Mouse (Mus musculus) MEL (cell line): ENCODE measurements around the gene Xlr. TPM values are rescaled to one million over a fixed set of nuclear protein-coding genes. Genes with fewer than 3 reads are reported as not detected.
"Not testable (repeated sequence)": the region's sequence is repeated elsewhere in the genome, so short reads cannot be mapped to it uniquely, and the experiment has no call there.

Experiments used
- DNase-seq: peaks from one replicate; pipeline ENCODE4 v3.0.0; 2011; ENCODE audit warnings: low read depth, low spot score
- H3K27ac ChIP-seq: 2 replicates; pipeline ENCODE4 v1.5.1; 2012; ENCODE audit warnings: low read depth, mild to moderate bottlenecking, control low read depth, low read length, moderate library complexity; ENCODE audit not compliant: control insufficient read depth
- H3K27me3 ChIP-seq, 2 experiments: fragments of 150-350 bp in 1 of 2; sonication (generic) in 1 of 2; 2 replicates each; pipeline ENCODE4 v1.6.1; 2012; ENCODE audit warnings: low read length in 2 of 2, mild to moderate bottlenecking in 2 of 2, improper control_type of control experiment in 1 of 2, moderate library complexity in 1 of 2; ENCODE audit not compliant: insufficient read depth in 2 of 2, control insufficient read depth in 1 of 2
- H3K36me3 ChIP-seq, 2 experiments: 2 replicates each; pipeline ENCODE4 v1.6.1; 2012 to 2014; ENCODE audit warnings: low read length in 2 of 2, improper control_type of control experiment in 1 of 2, inconsistent platforms in 1 of 2, mild to moderate bottlenecking in 1 of 2; ENCODE audit not compliant: insufficient read depth in 2 of 2, control insufficient read depth in 1 of 2
- H3K4me1 ChIP-seq, 2 experiments: fragments of 150-350 bp in 1 of 2; sonication (generic) in 1 of 2; 2 replicates each; pipeline ENCODE4 v1.6.1; 2012; ENCODE audit warnings: low read length in 2 of 2, improper control_type of control experiment in 1 of 2, mild to moderate bottlenecking in 1 of 2; ENCODE audit not compliant: insufficient read depth in 2 of 2, control insufficient read depth in 1 of 2
- H3K4me3 ChIP-seq, 2 experiments: fragments of 150-350 bp in 1 of 2; sonication (generic) in 1 of 2; 2 replicates each; pipeline ENCODE4 v1.5.1; 2012; ENCODE audit warnings: low read depth in 2 of 2, low read length in 2 of 2, mild to moderate bottlenecking in 2 of 2, moderate library complexity in 2 of 2, control low read depth in 1 of 2, improper control_type of control experiment in 1 of 2; ENCODE audit not compliant: control insufficient read depth in 1 of 2, insufficient read depth in 1 of 2
- H3K79me2 ChIP-seq: 2 replicates; pipeline ENCODE4 v1.6.1; 2012; ENCODE audit warnings: mild to moderate bottlenecking, low read length, moderate library complexity; ENCODE audit not compliant: control insufficient read depth, poor library complexity, insufficient read depth
- H3K9ac ChIP-seq: 2 replicates; pipeline ENCODE4 v1.6.1; 2012; ENCODE audit warnings: low read depth, mild to moderate bottlenecking, control low read depth, low read length, moderate library complexity; ENCODE audit not compliant: control insufficient read depth, poor library complexity, severe bottlenecking
- H3K9me3 ChIP-seq: fragments of 150-350 bp; sonication (generic); replicated peaks from 2 replicates; pipeline ENCODE4 v1.6.1; 2012; ENCODE audit warnings: mild to moderate bottlenecking, low read length, improper control_type of control experiment, moderate library complexity; ENCODE audit not compliant: insufficient read depth
- CHD1 ChIP-seq: IDR thresholded peaks from 2 replicates; pipeline ENCODE4 v1.6.1; 2012; ENCODE audit warnings: low read depth, mild to moderate bottlenecking, inconsistent platforms, low read length, improper control_type of control experiment
- CHD2 ChIP-seq: IDR thresholded peaks from 2 replicates; pipeline ENCODE4 v1.6.1; 2011; ENCODE audit warnings: low read length, improper control_type of control experiment
- CTCF ChIP-seq, 3 experiments: IDR thresholded peaks in 2 of 3; conservative IDR thresholded peaks in 1 of 3; 2 replicates each; pipeline ENCODE4 v1.5.1; 2011 to 2012; ENCODE audit warnings: low read length in 3 of 3, low read depth in 2 of 3, mild to moderate bottlenecking in 2 of 3, improper control_type of control experiment in 1 of 3, inconsistent platforms in 1 of 3, mixed read lengths in 1 of 3, moderate library complexity in 1 of 3; ENCODE audit not compliant: control insufficient read depth in 1 of 3, insufficient read depth in 1 of 3, poor library complexity in 1 of 3, severe bottlenecking in 1 of 3
- E2F4 ChIP-seq: IDR thresholded peaks from 2 replicates; pipeline ENCODE4 v1.6.1; 2011; ENCODE audit warnings: low read depth, low read length, improper control_type of control experiment, borderline replicate concordance
- ETS1 ChIP-seq: IDR thresholded peaks from 2 replicates; pipeline ENCODE4 v1.6.1; 2012; ENCODE audit warnings: low read depth, mild to moderate bottlenecking, inconsistent platforms, low read length, improper control_type of control experiment, moderate library complexity
- GATA1 ChIP-seq: IDR thresholded peaks from 2 replicates; pipeline ENCODE4 v1.6.1; 2011; ENCODE audit warnings: low read depth, low read length, improper control_type of control experiment
- HCFC1 ChIP-seq: IDR thresholded peaks from 2 replicates; pipeline ENCODE4 v1.6.1; 2012; ENCODE audit warnings: low read depth, mild to moderate bottlenecking, inconsistent platforms, low read length, improper control_type of control experiment, moderate library complexity
- KAT2A ChIP-seq: conservative IDR thresholded peaks from 2 replicates; pipeline ENCODE4 v1.6.1; 2012; ENCODE audit warnings: low read depth, low read length, improper control_type of control experiment, inconsistent platforms
- MAFK ChIP-seq: IDR thresholded peaks from 2 replicates; pipeline ENCODE4 v1.6.1; 2011; ENCODE audit warnings: low read depth, mild to moderate bottlenecking, low read length, improper control_type of control experiment, borderline replicate concordance
- MAX ChIP-seq: IDR thresholded peaks from 2 replicates; pipeline ENCODE4 v1.6.1; 2011; ENCODE audit warnings: low read length, improper control_type of control experiment
- MXI1 ChIP-seq: IDR thresholded peaks from 2 replicates; pipeline ENCODE4 v1.6.1; 2011; ENCODE audit warnings: mild to moderate bottlenecking, low read depth, low read length, improper control_type of control experiment
- NELFE ChIP-seq: IDR thresholded peaks from 2 replicates; pipeline ENCODE4 v1.6.1; 2011; ENCODE audit warnings: low read depth, low read length, improper control_type of control experiment
- NRF1 ChIP-seq: IDR thresholded peaks from 2 replicates; pipeline ENCODE4 v1.6.1; 2014; ENCODE audit warnings: low read depth, mild to moderate bottlenecking, inconsistent platforms, low read length, improper control_type of control experiment, moderate library complexity; ENCODE audit not compliant: poor library complexity, insufficient read depth, severe bottlenecking
- POLR2A ChIP-seq, 2 experiments: IDR thresholded peaks; 2 replicates each; pipeline ENCODE4 v1.6.1; 2011 to 2012; ENCODE audit warnings: low read length in 2 of 2, mild to moderate bottlenecking in 2 of 2, control low read depth in 1 of 2, improper control_type of control experiment in 1 of 2, low read depth in 1 of 2, moderate library complexity in 1 of 2; ENCODE audit not compliant: control insufficient read depth in 1 of 2, insufficient read depth in 1 of 2, poor library complexity in 1 of 2
- RAD21 ChIP-seq: IDR thresholded peaks from 2 replicates; pipeline ENCODE4 v1.6.1; 2011; ENCODE audit warnings: mild to moderate bottlenecking, low read depth, low read length, improper control_type of control experiment
- SMC3 ChIP-seq: IDR thresholded peaks from 2 replicates; pipeline ENCODE4 v1.6.1; 2011; ENCODE audit warnings: low read depth, low read length, improper control_type of control experiment
- TBP ChIP-seq: IDR thresholded peaks from 2 replicates; pipeline ENCODE4 v1.8.0; 2011; ENCODE audit warnings: low read depth, low read length, improper control_type of control experiment
- USF2 ChIP-seq, 2 experiments: IDR thresholded peaks; 2 replicates each; pipeline ENCODE4 v1.6.1; 2011 to 2012; ENCODE audit warnings: improper control_type of control experiment in 2 of 2, low read length in 2 of 2, borderline replicate concordance in 1 of 2, inconsistent platforms in 1 of 2, low read depth in 1 of 2, mild to moderate bottlenecking in 1 of 2; ENCODE audit not compliant: insufficient read depth in 1 of 2
- ZC3H11A ChIP-seq: IDR thresholded peaks from 2 replicates; pipeline ENCODE4 v1.6.1; 2012; ENCODE audit warnings: low read depth, mild to moderate bottlenecking, inconsistent platforms, low read length, improper control_type of control experiment
- polyA plus RNA-seq, 2 experiments: library from polyadenylated mRNA; stranded (reverse) in 1 of 2; unstranded in 1 of 2; fragments of >175 nt in 1 of 2; fragments of >200 nt in 1 of 2; gene quantifications; 2 replicates each; pipeline versions ENCODE4 v1.2.1 to v1.2.4; 2012; ENCODE audit warnings: low replicate concordance in 2 of 2, low read depth in 1 of 2; ENCODE audit not compliant: insufficient read length in 2 of 2, insufficient read depth in 1 of 2, missing spikeins in 1 of 2
- total RNA-seq: library from RNA; depleted of rRNA; stranded (reverse); fragments of 300-350 nt; gene quantifications from 2 replicates; pipeline ENCODE4 v1.2.3, GENCODE M21; 2012; rRNA removed

The Xlr gene
- total RNA-seq (39.7 and 46.6 TPM in 2 replicates), polyA plus RNA-seq (10 to 100 TPM in 1 of 2 experiments, not detected in 1; 31.5 TPM)

- peak within 1 kb of the TSS; percentile 36 to 60 for H3K4me3 ChIP-seq
Observed at GRCm38 (mm10) chrX:53797519-53797918, at the start of gene Xlr. TSS of gene Xlr (minus strand) at chrX:53797706.

GRCm38 (mm10) chrX:53799074-53799473, 1.6 kb upstream of the Xlr start:
- Histone ChIP-seq H3K9ac (no peak overlapping the region), H3K27ac (no peak overlapping the region), H3K4me1 (no peaks in the 10 kb centered on the region), H3K27me3 (no peaks in the 10 kb centered on the region), H3K9me3 (no peaks in the 10 kb centered on the region), H3K79me2 (no peaks in the 10 kb centered on the region), H3K36me3 (no peaks in the 10 kb centered on the region), H3K4me3 (no peak overlapping the region)
- peak; percentile 39 for DNase-seq
- no peak for TF ChIP-seq E2F4
- no peak for TF ChIP-seq CHD2
- peak in 1 of 3 experiments; percentile 39; a peak in 2 of 6 replicates for TF ChIP-seq CTCF (IDR thresholded peaks at IDR 0.05 in 2 of 3, conservative IDR thresholded peaks at IDR 0.05 in 1 of 3; ENCODE audit: control insufficient read depth in 1 of 3, insufficient read depth in 1 of 3, low read depth in 2 of 3, low read length in 3 of 3, poor library complexity in 1 of 3, severe bottlenecking in 1 of 3)
- peak; percentile 54 for TF ChIP-seq RAD21
- peak; percentile 35; the same call in 1 of the 2 replicates for TF ChIP-seq ZC3H11A
- TF ChIP-seq, all 39 proteins: peak for 3

More at GRCm38 (mm10) chrX:53797519-53797918, at the start of gene Xlr:
- H3K4me1 ChIP-seq, H3K27me3 ChIP-seq, H3K27ac ChIP-seq, H3K9me3 ChIP-seq, H3K36me3 ChIP-seq, H3K79me2 ChIP-seq: not testable (repeated sequence)
- peak; percentile 49; the same call in 1 of the 2 replicates for TF ChIP-seq NRF1
- TF ChIP-seq MAX = peak; percentile 72
- peak; percentile 24; the same call in 1 of the 2 replicates for TF ChIP-seq NELFE
- peak; percentile 63 for TF ChIP-seq HCFC1
- peak; percentile 73; the same call in 1 of the 2 replicates for TF ChIP-seq E2F4
- TF ChIP-seq TBP = peak; percentile 41; the same call in 1 of the 2 replicates
- TF ChIP-seq POLR2A (IDR thresholded peaks at IDR 0.05; ENCODE audit: control insufficient read depth in 1 of 2, insufficient read depth in 1 of 2, low read depth in 1 of 2, low read length in 2 of 2, poor library complexity in 1 of 2) = peak in 1 of 2 experiments; percentile 56; a peak in 1 of 4 replicates
- peak; percentile 82 for DNase-seq
- peak within 1 kb of the TSS; percentile 49 for H3K9ac ChIP-seq

- no peak within 1 kb of the TSS for H3K4me3 ChIP-seq
- TF ChIP-seq GATA1 (no peak), ETS1 (no peak), TBP (no peak), SMC3 (no peak), ZC3H11A (no peak), MAFK (no peak), POLR2A (IDR thresholded peaks at IDR 0.05; ENCODE audit: control insufficient read depth in 1 of 2, insufficient read depth in 1 of 2, low read depth in 1 of 2, low read length in 2 of 2, poor library complexity in 1 of 2) (no peak), USF2 (IDR thresholded peaks at IDR 0.05; ENCODE audit: borderline replicate concordance in 1 of 2, insufficient read depth in 1 of 2, low read depth in 1 of 2, low read length in 2 of 2) (no peak), MXI1 (no peak), CTCF (IDR thresholded peaks at IDR 0.05 in 2 of 3, conservative IDR thresholded peaks at IDR 0.05 in 1 of 3; ENCODE audit: control insufficient read depth in 1 of 3, insufficient read depth in 1 of 3, low read depth in 2 of 3, low read length in 3 of 3, poor library complexity in 1 of 3, severe bottlenecking in 1 of 3) (no peak), KAT2A (no peak), CHD1 (no peak)
- no peaks in the 10 kb centered on the region for H3K27me3 ChIP-seq
- no peaks in the 10 kb centered on the region for H3K9me3 ChIP-seq
- no peaks in the 10 kb centered on the region for H3K79me2 ChIP-seq
- H3K36me3 ChIP-seq = no peaks in the 10 kb centered on the region
- no peak within 1 kb of the TSS for H3K9ac ChIP-seq
- H3K27ac ChIP-seq = no peak within 1 kb of the TSS
- no peak for DNase-seq
- H3K4me1 ChIP-seq = no peaks in the 10 kb centered on the region
Observed at GRCm38 (mm10) chrX:53776276-53776675, 21.2 kb downstream of the Xlr start, which contains the start of gene Zfp36l3. TSS of gene Zfp36l3 (minus strand) at chrX:53776394.
